Mouse (Mus musculus) cerebellum, postnatal 10 days (tissue): ENCODE data around the gene Tnip1.
"Not testable (repeated sequence)": the region's sequence is repeated elsewhere in the genome, so short reads cannot be mapped to it uniquely, and the experiment has no call there.

Source experiments
- DNase-seq, 2 experiments: peaks; one replicate each; pipeline ENCODE4 v3.0.0; 2021; ENCODE audit warnings: mixed read lengths in 2 of 2

The Tnip1 gene

GRCm38 (mm10) chr11:54971365-54972048, 8.8 kb upstream of the Tnip1 start:
- no peak for DNase-seq

GRCm38 (mm10) chr11:54965234-54965633, 2.5 kb upstream of the Tnip1 start:
- DNase-seq = no peak

GRCm38 (mm10) chr11:54961921-54962320, 796 bp downstream of the Tnip1 start:
- peak; percentile 52 to 63 for DNase-seq

- DNase-seq = no peak
Measured at GRCm38 (mm10) chr11:54961164-54961850, 1.4 kb downstream of the Tnip1 start.

- no peak for DNase-seq
Measured at GRCm38 (mm10) chr11:54960251-54960650, 2.5 kb downstream of the Tnip1 start.

- DNase-seq = no peak
Measured at GRCm38 (mm10) chr11:54958571-54959073, 4.1 kb downstream of the Tnip1 start.

- not testable (repeated sequence) for DNase-seq
Measured at GRCm38 (mm10) chr11:54957708-54958107, 5.0 kb downstream of the Tnip1 start.

- no peak for DNase-seq
Measured at GRCm38 (mm10) chr11:54956912-54957311, 5.8 kb downstream of the Tnip1 start.

- peak; percentile 99 for DNase-seq
Measured at GRCm38 (mm10) chr11:54955735-54956480, 6.8 kb downstream of the Tnip1 start.

- DNase-seq = not testable (repeated sequence)
Measured at GRCm38 (mm10) chr11:54955400-54955734, 7.3 kb downstream of the Tnip1 start.

GRCm38 (mm10) chr11:54954716-54955115, 8.0 kb downstream of the Tnip1 start:
- DNase-seq = no peak

GRCm38 (mm10) chr11:54953993-54954446, 8.7 kb downstream of the Tnip1 start:
- DNase-seq = no peak

GRCm38 (mm10) chr11:54952651-54953050, 10.1 kb downstream of the Tnip1 start:
- peak in 1 of 2 experiments; percentile 38 for DNase-seq

GRCm38 (mm10) chr11:54950684-54951083, 12.0 kb downstream of the Tnip1 start:
- DNase-seq = no peak

GRCm38 (mm10) chr11:54949717-54950116, 13.0 kb downstream of the Tnip1 start:
- no peak for DNase-seq

- no peak for DNase-seq
Measured at GRCm38 (mm10) chr11:54944702-54945101, 18.0 kb downstream of the Tnip1 start.

- peak; percentile 58 to 71 for DNase-seq
Measured at GRCm38 (mm10) chr11:54940056-54940455, 22.7 kb downstream of the Tnip1 start.

- DNase-seq = peak; percentile 33 to 50
Measured at GRCm38 (mm10) chr11:54939501-54939900, 23.2 kb downstream of the Tnip1 start.

- no peak for DNase-seq
Measured at GRCm38 (mm10) chr11:54936771-54937140, 26.0 kb downstream of the Tnip1 start.

GRCm38 (mm10) chr11:54936035-54936770, 26.5 kb downstream of the Tnip1 start:
- peak; percentile 47 to 48 for DNase-seq

- DNase-seq = no peak
Measured at GRCm38 (mm10) chr11:54934198-54934597, 28.5 kb downstream of the Tnip1 start.

GRCm38 (mm10) chr11:54932540-54932939, 30.2 kb downstream of the Tnip1 start:
- DNase-seq = no peak
